Mouse (Mus musculus) heart, postnatal 0 days (tissue): ENCODE results near the gene Rab31.

Source experiments
- CTCF ChIP-seq: IDR thresholded peaks from 2 replicates; pipeline ENCODE4 v1.5.1; 2016; ENCODE audit warnings: antibody characterized with exemption, control low read depth, low read depth
- EP300 ChIP-seq: IDR thresholded peaks from 2 replicates; pipeline ENCODE4 v1.6.1; 2016; ENCODE audit warnings: antibody characterized with exemption, low read depth

DNA sequence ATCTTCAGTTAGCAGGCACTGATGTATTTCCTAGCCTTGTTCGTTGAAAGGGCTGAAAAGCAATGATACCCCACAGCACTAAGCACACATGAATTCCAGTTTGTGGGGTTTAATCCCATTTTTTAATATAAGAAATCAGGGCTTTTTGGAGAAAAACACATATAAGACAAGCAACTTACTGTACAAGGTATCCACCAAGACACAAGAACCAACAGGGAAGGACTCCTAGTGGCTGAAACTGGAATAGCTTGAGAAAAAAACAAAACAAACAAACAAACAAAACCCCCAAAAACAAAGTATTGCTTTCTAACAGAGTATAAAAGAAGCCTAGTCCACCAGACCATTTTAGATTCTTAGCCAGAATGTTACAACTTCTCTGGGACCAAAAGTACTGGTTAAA lies 94.8 kb downstream of the Rab31 start:
- TF ChIP-seq CTCF (peak; percentile 41), EP300 (no peak)
